Mouse (Mus musculus): ENCODE results near the gene Apoc4.
A peak's percentile ranks its signal among the peaks of the same experiment; 100 is the strongest.

Apoc4 gene

GRCm38 (mm10) chr7:19681202-19681694, at the start of gene Apoc4, which contains the start of gene Gm44805:
Gene Apoc4, minus strand, starts transcription at chr7:19681479.
Gene Gm44805, minus strand, starts transcription at chr7:19681423.
- no peak for DNase-seq

- no peak for DNase-seq
These were observed 45.3 kb upstream of the Apoc4 start for GRCm38 (mm10) chr7:19726541-19726940.

DNA sequence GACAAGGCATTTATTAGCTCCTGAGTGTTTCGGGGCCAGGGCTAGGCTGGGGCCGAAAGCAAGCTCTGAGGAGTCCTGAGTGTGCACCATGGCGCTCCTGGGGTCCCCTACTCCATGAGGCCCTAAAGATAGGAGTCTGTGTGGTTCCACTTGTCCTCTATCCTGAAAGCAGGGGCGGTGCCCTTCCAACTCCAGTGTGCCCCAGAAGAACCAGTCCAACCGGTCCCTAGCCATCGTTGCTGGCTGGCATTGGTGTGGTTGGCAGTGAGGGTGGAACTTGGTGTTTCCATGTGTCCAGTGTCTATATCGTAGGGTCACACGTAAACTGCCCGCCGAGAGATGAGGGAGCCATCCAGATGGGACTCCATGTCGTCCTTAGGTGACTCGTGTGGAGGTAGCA, 42.9 kb upstream of the Apoc4 start:
- no peak for DNase-seq

DNA sequence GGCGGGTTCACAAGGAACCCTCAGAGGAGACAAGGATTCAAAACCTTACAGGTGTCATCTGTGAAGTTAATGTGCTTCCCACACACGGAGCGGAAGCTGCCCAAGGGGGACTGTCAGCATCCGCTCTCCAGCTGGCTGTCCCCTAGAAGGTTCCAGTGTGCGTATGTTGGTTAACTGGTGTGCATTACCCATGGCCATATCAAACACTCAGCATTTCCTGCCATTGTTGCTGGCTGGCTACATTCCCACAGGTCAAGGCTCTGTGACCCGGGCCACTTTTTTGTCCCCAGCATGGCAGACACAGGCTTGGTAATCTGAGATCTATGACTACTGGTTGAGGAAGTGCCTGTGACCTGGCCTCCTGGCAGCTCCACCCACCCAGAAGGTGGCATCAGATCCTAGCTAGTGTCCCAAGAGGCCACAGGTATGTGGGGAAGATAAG, 41.5 kb upstream of the Apoc4 start:
- DNase-seq: no peak

DNA sequence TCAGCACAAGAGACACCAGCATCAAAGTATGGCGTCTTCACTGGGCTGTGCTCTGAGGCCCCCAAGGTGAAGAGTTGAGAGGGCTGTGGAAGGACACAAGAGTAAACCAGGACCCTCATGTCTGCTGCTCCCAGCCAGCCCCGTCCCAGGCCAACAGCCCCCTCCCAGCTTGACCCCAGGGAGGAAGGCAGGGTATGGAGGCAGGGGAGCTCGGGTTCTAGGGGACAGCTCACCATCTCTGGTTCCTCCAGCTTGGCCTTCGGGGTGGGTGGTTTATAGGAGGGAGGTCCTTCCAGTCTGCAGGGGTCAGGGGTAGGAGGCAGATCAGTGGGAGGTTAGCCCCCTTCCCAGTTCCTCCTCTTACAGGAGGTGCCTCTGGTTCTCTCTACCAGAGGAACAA, 37.9 kb upstream of the Apoc4 start:
- no peak for DNase-seq

DNA sequence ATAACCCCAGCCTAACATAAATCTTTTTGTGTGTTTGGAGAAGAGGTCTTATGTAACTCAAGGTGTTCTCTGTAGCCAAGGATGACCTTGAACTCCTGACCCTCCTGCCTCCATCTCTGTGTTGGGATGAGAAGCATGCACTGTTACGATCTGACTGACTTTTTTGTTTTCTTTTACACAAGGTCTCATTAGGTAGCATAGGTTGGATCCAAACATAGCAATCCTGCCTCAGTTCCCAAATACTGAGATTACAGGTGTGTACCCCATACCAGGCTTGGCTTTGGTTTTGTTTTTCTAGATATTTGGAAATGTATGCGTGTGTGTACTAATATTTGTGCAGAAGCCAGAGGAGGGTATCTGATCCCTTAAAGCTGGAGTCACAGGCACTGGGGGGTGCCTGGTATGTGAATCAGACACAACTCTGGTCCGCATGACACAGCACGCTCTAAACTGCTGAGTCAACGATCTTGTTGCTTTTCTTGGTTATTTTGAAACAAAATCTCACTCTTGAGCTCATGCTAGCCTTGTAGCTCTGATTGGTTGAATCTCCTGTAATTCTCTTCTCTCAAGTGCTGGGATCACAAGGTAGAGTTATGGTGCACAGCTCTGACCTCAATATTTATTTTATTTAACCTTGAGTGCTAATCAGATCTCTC, 37.1 kb upstream of the Apoc4 start:
- DNase-seq: no peak

DNA sequence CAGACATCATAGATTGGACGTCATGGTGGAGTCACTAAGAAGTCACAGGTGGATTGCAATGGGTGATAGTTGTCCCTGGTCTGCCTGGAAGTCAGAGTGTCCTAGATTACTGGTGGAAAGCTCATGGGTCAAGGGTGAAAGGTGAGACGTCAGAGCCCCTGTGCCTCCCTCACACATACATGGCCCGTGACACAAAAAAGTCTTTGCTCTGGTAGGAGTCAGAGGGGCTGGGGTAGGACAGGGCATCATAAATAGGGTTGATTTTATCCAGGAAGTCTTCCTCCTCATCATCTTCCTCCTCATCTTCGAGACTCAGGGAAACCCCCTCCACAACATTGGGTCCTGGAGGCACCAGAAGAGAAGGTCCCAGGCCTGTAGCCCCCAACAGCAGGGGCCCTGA, 36.1 kb upstream of the Apoc4 start:
- DNase-seq: no peak

DNA sequence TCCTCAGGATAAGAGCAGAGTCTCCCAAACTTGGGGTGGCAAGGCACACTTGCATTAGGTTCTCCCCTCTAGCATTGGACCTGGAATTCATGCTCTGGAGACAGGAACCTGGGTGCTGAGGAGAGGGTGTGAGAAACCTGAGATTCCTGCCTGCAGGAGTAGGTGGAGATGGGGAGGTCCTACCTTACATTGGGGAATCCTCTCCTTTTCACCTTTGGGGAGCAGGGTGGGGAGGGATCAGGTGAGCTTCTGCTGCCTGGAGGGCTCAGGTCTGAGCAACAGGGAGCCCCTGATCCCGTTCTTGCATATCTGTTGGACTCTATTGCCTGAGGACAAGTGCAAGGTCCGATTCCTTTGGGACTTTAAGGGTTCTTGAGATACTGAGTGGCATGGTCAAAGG, 35.5 kb upstream of the Apoc4 start:
- no peak for DNase-seq

- no peak for DNase-seq
These were observed 34.9 kb upstream of the Apoc4 start for GRCm38 (mm10) chr7:19716055-19716682.

DNA sequence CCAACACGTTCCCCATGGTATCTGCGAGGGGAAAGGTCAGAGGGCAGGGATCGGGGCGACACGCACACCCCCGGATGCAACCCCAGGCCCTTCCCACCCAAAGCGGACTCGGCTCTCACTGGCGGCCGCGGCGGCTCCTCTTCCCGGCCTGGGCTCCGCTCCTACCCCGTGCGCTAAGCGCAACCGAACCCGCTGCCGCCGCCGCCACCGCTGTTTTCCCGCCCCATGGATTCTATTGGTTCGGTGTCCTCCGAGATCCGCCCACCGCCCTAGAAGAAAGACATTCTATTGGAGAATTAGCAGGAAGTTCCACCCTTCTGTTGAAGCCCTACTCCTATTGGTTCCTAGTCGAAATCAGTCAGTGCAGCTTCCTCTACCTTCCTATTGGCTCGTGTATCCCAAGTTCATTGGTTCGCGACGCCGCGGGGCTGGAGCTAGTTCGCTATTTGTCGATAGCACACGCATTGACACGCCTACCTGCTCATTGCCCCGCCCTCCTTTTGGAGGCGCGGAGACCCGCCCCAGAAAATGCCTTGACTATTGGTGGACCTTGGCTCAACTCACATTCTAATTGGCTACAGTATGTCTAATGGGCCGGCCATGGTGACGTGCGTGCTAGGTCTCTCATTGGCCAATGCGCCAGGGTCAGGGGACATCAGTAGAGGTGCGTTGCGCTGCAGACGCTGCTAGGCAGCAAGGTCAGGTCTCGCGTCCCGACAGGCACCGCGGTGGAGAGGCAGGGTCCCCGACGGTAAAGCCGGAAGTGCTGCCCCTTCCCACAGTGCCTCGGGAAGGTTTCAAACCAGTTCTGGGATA, 34.2 kb upstream of the Apoc4 start, which contains the start of gene Tomm40:
Tomm40 (minus strand) TSS at position 200 of the 816 bp plus-strand sequence.
- DNase-seq: peak; percentile 100

DNA sequence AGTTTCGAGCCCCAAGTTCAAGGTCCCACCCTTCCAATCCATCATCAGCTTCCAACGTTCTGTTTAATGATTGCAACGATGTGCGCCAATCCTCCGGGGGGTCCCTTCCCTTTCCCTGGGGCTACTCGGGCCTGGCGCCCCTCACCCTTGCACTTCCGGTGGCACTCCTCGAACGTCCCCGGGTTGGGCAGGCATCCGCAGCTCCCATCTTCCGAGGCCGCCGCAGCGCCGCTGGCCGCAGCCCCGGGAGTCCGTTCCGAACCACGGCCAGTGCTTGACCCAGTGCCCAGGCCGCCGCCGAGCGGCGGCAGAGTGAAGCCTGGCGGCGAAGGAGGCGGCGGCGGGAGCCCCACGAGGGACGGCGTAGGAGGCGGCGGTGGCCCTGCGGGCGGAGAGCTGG, 33.6 kb upstream of the Apoc4 start:
- DNase-seq: no peak

DNA sequence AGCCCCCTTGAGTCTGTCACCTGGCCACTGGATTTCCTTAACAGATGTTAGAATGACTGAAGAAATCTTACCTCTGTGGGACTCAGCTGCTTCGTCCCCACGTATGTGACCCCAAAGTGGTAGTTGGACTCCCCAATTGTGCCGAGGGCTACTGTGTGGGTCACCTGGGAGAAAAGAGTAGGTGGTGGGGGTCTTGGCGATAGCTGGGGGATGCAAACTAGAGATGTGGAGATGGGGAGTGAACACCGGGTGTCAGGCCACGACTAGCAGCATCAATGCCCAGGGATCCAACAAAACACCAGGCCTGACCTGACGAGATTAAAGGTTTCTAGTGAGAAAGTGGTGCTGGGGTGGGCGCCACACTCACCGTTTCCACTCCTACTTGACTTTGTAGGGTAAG, 32.3 kb upstream of the Apoc4 start:
- DNase-seq: no peak

GRCm38 (mm10) chr7:19713196-19713595, 31.9 kb upstream of the Apoc4 start:
- DNase-seq: no peak

DNA sequence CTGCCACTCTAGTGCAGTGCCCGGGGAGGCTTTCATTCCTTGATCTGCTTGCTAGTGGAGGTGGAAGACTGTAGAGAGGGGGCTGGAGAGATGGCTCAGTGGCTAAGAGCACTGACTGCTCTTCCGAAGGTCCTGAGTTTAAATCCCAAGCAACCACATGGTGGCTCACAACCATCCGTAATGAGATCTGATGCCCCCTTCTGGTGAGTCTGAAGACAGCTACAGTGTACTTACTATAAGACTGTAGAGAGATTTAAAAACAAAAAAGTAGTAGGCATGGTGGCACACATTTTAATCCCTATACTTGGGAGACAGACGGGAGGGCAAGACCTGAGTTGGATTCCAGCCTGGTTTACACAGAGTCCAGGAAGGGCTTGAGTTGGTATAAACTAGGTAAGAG, 31.1 kb upstream of the Apoc4 start:
- DNase-seq: peak; percentile 28

GRCm38 (mm10) chr7:19710650-19711049, 29.4 kb upstream of the Apoc4 start:
- no peak for DNase-seq

DNA sequence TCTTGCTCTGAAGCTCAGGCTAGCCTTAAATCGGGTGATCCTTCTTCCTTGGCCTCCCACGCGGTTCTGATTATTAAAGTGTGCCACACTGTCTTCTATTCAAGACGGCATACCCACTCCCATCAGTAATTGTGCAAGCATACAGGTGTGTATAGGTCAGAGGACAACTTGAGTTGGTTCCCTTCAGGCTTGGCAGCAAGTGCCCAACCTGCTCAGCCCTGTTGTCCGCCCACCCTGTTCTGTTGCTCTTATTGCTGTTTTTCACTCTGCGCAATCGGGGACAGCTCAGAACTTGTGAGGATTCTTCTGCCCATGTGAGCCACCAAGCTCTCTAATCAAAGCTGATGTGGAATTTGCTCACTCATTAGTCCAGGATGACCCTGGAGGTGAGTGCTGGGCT, 24.0 kb upstream of the Apoc4 start:
- DNase-seq: no peak

DNA sequence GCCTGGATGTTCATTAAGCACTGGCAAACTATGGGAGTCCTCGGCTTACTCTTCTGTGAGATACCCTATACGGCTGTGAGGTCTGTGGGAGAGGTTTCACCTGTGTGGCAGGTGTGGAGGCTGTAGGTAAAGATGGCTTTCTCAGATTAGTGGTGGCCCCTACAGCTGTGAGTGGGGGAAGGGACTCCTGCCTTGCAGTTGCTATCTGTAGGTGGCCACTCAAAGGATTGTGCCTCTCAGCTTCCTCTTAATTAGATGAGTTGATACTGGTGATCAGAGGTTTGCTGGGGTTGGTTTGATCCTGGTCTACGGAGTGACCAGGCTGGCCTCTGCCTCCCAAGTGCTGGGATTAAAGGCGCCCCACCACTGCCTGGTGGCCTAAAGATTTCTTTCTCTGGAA, 23.2 kb upstream of the Apoc4 start:
- no peak for DNase-seq

DNA sequence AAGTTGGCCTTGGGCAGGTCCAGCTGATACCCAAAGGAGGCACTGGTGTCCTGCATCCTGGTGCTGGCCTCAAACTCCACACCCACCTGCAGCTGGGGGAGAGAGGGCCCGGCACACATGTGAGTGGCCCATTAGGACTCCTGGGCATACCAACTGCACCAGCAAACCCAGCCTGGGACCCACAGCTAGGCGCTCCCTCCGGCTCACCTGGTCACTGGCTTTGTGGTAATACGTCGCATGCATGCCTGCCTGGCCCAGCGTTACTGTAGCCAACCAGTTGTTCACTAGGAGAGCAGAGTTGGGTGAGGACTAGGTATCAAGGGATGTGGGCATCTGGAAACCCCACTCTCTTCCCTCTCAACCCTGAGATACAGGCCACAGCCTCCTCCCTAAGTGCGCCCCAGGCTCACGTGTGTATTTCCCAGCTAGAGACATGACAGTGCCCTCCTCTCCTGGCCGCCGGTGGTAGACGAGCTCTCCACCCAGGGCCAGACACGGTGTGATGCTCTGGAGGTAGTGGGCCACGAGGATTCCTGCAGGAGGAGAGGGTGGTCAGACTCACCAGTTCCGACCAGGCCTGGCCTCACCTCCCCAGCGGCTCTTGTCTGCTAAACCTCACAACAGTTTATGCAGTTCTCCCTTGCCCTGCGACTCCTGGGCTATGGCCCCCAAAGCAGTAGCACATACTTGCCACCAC, 21.7 kb upstream of the Apoc4 start:
- DNase-seq: no peak

GRCm38 (mm10) chr7:19701069-19701761, 19.9 kb upstream of the Apoc4 start:
- peak; percentile 82 for DNase-seq

DNA sequence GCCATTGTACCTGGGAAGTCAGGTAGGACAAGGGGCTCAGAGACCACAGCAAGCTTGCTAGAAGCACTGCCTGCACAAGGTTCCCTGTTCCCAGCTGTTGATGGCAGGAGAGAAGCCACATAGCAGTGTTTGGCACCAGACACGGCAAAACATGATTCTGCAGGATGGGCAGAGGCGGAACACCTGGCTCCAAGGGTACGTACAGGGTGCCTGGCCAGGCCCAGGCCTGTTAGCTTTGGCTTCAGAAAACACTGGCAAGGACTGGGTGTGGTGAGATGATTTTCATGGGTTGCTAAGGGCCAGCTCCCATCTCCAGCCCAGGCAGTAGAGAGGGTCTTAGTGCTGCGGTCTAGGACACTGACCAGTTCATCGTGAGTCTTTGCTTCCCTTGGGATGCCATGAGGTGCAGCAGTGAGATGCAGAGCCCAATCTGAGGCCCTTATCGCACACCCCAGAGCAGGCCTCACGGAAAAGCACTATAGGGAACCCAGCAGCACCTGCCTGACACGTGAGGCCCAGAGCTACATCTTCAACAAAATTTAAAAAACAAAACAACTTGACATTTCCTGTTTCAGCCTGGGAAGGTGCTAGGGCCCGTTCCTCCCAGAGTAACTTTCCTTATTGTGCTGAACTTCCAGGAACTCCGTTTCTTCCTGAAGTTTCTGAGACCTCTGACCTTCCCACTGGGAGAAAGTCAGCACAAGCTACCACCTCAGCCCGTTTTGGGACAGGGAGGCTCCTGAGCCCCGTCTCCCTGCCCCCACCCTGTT, 19.2 kb upstream of the Apoc4 start:
- no peak for DNase-seq

GRCm38 (mm10) chr7:19699827-19700148, 18.5 kb upstream of the Apoc4 start:
- DNase-seq: no peak
